Mouse (Mus musculus): ENCODE data around the gene Gzmn. TPM values are rescaled to one million over a fixed set of nuclear protein-coding genes. Genes with fewer than 3 reads are reported as not detected.

Gzmn gene
- not detected for polyA plus RNA-seq (2017; shearing (Covaris generic))

DNA sequence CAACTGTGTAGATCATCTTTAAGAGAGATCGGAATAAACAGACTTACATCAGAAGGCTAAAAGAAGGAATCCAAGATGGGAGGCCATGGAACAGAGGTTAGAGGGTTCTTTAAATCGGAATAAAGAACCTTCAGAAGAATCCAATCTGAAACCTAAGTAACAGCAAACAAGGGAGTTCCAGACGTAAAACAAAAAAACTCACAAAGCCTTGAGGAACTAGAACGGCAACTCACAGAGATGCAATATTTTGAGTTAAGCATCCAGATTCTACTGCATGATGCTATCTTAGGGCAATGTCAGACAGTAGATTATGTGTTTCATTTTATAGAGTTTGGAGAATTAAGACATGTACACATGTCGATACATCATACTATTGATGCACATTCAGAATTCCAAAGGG lies at the start of gene Gzmn:
Gene Gzmn, minus strand, starts transcription at position 101 of the 400 bp plus-strand sequence.

DNA sequence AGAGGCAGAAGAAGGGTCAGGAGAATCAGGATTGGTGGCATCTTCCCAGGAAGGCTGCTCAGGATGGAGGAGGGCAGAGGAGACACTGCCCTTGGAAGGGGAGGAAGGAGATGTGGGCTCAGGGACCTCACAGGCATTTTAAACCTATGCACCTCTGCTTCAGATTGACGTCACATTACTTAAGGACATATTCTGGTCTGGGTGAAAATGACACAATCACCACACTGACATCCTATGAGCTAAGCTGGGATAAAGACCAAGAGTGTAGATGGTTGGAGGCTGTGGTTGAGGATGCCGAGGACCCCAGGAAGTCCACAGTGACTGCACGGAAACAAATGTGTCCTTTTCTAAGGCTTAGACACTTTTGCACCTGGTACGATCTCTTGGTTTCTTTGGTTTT lies 36.9 kb upstream of the Gzmn start, which contains the start of gene Gzmf:
Gene Gzmf, minus strand, starts transcription at position 101 of the 400 bp plus-strand sequence.

DNA sequence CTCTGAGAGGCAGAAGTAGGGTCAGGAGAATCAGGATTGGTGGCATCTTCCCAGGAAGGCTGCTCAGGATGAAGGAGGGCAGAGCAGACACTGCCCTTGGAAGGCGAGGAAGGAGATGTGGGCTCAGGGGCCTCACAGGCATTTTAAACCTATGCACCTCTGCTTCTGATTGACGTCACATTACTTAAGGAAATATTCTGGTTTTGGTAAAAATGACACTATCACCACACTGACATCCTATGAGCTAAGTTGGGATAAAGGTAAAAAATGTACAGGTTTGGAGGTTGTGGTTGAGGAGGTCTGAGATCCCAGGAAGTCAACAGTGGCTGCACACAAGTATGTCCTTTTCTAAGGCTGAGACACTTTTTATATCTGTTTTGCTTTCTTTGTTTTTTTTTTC lies 14.9 kb downstream of the Gzmn start, which contains the start of gene Gzmg:
Gene Gzmg, minus strand, starts transcription at position 101 of the 400 bp plus-strand sequence.

DNA sequence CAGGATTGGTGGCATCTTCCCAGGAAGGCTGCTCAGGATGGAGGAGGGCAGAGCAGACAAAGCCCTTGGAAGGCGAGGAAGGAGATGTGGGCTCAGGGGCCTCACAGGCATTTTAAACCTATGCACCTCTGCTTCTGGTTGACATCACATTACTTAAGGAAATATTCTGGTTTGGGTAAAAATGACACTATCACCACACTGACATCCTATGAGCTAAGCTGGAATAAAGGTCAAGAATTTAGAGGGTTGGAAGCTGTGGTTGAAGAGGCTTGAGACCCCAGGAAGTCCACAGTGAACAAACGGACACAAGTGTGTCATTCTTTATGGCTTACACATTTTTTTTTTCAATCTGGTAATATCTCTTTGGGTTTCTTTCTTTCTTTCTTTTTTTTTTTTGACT lies 41.9 kb downstream of the Gzmn start, which contains the start of gene Gzmd:
Gene Gzmd, minus strand, starts transcription at position 101 of the 400 bp plus-strand sequence.

DNA sequence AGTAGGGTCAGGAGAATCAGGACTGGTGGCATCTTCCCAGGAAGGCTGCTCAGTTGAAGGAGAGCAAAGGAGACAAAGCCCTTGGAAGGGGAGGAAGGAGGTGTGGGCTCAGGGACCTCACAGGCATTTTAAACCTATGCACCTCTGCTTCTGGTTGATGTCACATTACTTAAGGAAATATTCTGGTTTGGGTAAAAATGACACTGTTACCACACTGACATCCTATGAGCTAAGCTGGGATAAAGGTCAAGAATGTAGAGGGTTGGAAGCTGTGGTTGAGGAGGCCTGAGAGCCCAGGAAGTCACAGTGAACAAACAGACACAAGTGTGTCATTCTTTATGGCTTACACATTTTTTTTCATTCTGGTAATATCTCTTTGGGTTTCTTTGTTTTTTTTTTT lies 53.9 kb downstream of the Gzmn start, which contains the start of gene Gzme:
Gene Gzme, minus strand, starts transcription at position 101 of the 400 bp plus-strand sequence.

Other genes with a start within 250 kb of the Gzmn start
- not detected for gene Cma1, start 229.9 kb downstream of the Gzmn start, polyA plus RNA-seq (2017; shearing (Covaris generic))
- gene Cma2, start 223.6 kb downstream of the Gzmn start, polyA plus RNA-seq (2017; shearing (Covaris generic)) = not detected
- not detected for gene Mcpt1, start 156.6 kb downstream of the Gzmn start, polyA plus RNA-seq (2017; shearing (Covaris generic))
- not detected for gene Mcpt9, start 144.1 kb downstream of the Gzmn start, polyA plus RNA-seq (2017; shearing (Covaris generic))
- gene Mcpt2, start 132.6 kb downstream of the Gzmn start, polyA plus RNA-seq (2017; shearing (Covaris generic)) = not detected
- not detected for gene Mcpt4, start 112.3 kb downstream of the Gzmn start, polyA plus RNA-seq (2017; shearing (Covaris generic))
- not detected for gene Mcpt8, start 89.3 kb downstream of the Gzmn start, polyA plus RNA-seq (2017; shearing (Covaris generic))
- gene Ctsg, start 72.0 kb downstream of the Gzmn start, polyA plus RNA-seq (2017; shearing (Covaris generic)) = not detected
- gene Gzme, start 54.0 kb downstream of the Gzmn start, polyA plus RNA-seq (2017; shearing (Covaris generic)) = not detected
- gene Gzmd, start 42.0 kb downstream of the Gzmn start, polyA plus RNA-seq (2017; shearing (Covaris generic)) = 0.19 TPM
- not detected for gene Gzmg, start 15.0 kb downstream of the Gzmn start, polyA plus RNA-seq (2017; shearing (Covaris generic))
- not detected for gene Gzmf, start 36.8 kb upstream of the Gzmn start, polyA plus RNA-seq (2017; shearing (Covaris generic))
- gene Gzmc, start 60.1 kb upstream of the Gzmn start, polyA plus RNA-seq (2017; shearing (Covaris generic)) = 5.0 TPM
- gene Gzmb, start 87.7 kb upstream of the Gzmn start, polyA plus RNA-seq (2017; shearing (Covaris generic)) = 7.5 TPM
- gene Atp12a, start 190.5 kb upstream of the Gzmn start, polyA plus RNA-seq (2017; shearing (Covaris generic)) = not detected
- 1.0 TPM for gene Rnf17, start 228.0 kb upstream of the Gzmn start, polyA plus RNA-seq (2017; shearing (Covaris generic))